Mouse (Mus musculus) midbrain, embryonic 14.5 days (tissue): ENCODE data around the gene Cx3cr1. TPM values are rescaled to one million over a fixed set of nuclear protein-coding genes. Genes with fewer than 3 reads are reported as not detected.

ENCODE experiments used
- ATAC-seq: fragments of 200-750 bp; cut with Nextera tagmentation; 2 replicates; pipeline ENCODE4 v1.8.0; 2017; ENCODE audit warnings: moderate number of reproducible peaks, moderate library complexity; ENCODE audit not compliant: low FRiP score, low TSS enrichment
- DNase-seq: peaks from one replicate; pipeline ENCODE4 v3.0.0-alpha.2; 2015
- H3K27ac ChIP-seq: fragments of 300-500 bp; sonication (generic); replicated peaks from 2 replicates; pipeline ENCODE4 v1.5.1; 2014; ENCODE audit warnings: mild to moderate bottlenecking, low read depth, low read length, moderate library complexity
- H3K27me3 ChIP-seq: fragments of 300-500 bp; sonication (generic); 2 replicates; pipeline ENCODE4 v1.6.1; 2014; ENCODE audit warnings: low read length, control low read depth, mixed read lengths; ENCODE audit not compliant: control insufficient read depth, insufficient read depth
- H3K36me3 ChIP-seq: fragments of 300-500 bp; sonication (generic); 2 replicates; pipeline ENCODE4 v1.6.1; 2014; ENCODE audit warnings: low read length, control low read depth; ENCODE audit not compliant: control insufficient read depth, insufficient read depth
- H3K4me1 ChIP-seq: fragments of 300-500 bp; sonication (generic); 2 replicates; pipeline ENCODE4 v1.6.1; 2014; ENCODE audit warnings: mild to moderate bottlenecking, antibody characterized with exemption, low read length, control low read depth; ENCODE audit not compliant: control insufficient read depth, insufficient read depth
- H3K4me2 ChIP-seq: fragments of 300-500 bp; sonication (generic); 2 replicates; pipeline ENCODE4 v1.6.1; 2014; ENCODE audit warnings: mild to moderate bottlenecking, low read length, moderate library complexity
- H3K4me3 ChIP-seq: fragments of 300-500 bp; sonication (generic); replicated peaks from 2 replicates; pipeline ENCODE4 v1.5.1; 2014; ENCODE audit warnings: low read depth, low read length
- H3K9ac ChIP-seq: fragments of 300-500 bp; sonication (generic); replicated peaks from 2 replicates; pipeline ENCODE4 v1.6.1; 2014; ENCODE audit warnings: mild to moderate bottlenecking, low read length, moderate library complexity
- H3K9me3 ChIP-seq: fragments of 300-500 bp; sonication (generic); 2 replicates; pipeline ENCODE4 v1.6.1; 2016; ENCODE audit warnings: low read length, control low read depth, mixed read lengths; ENCODE audit not compliant: control insufficient read depth
- WGBS: fragments of 180-500 bp; shearing (Covaris S2); extraction: QIAGEN DNeasy Blood & Tissue Kit; methylation state at CpG from one replicate; pipeline ENCODE4 v1.1.7; 2014; 5-methylcytosine and 5-hydroxymethylcytosine counted together
- polyA plus RNA-seq: library from polyadenylated mRNA; unstranded; fragments of >200 nt; fragmentation: Nextera tagmentation; extraction: Ambion mirVana; gene quantifications from 2 replicates; pipeline ENCODE4 v1.2.1, GENCODE M21; 2014

Cx3cr1 gene
- polyA plus RNA-seq, 1 experiment from 2014 or later: 5.0 TPM

GRCm38 (mm10) chr9:119950434-119950833 lies 119.2 kb downstream of the Cx3cr1 start:
- no peaks in the 10 kb centered on the region for H3K4me1 ChIP-seq
- no peaks in the 10 kb centered on the region for H3K27me3 ChIP-seq
- no peak overlapping the region for H3K4me3 ChIP-seq
- 51% methylated on average over 6 of the region's 6 CpGs for WGBS
- H3K27ac ChIP-seq: no peak overlapping the region
- no peak overlapping the region for H3K9ac ChIP-seq
- H3K9me3 ChIP-seq: no peaks in the 10 kb centered on the region
- DNase-seq (no peak), ATAC-seq (no peak)
- no peaks in the 10 kb centered on the region for H3K36me3 ChIP-seq
- no peak overlapping the region for H3K4me2 ChIP-seq

GRCm38 (mm10) chr9:119948804-119949203 lies 120.9 kb downstream of the Cx3cr1 start:
- no peaks in the 10 kb centered on the region for H3K27me3 ChIP-seq

GRCm38 (mm10) chr9:119945173-119945900 lies 124.3 kb downstream of the Cx3cr1 start:
- H3K4me3 ChIP-seq: no peak overlapping the region
- H3K27me3 ChIP-seq: no peaks in the 10 kb centered on the region
- H3K4me2 ChIP-seq: no peak overlapping the region
- no peaks in the 10 kb centered on the region for H3K9me3 ChIP-seq
- DNase-seq (no peak), ATAC-seq (no peak)
- H3K9ac ChIP-seq: no peak overlapping the region
- H3K36me3 ChIP-seq: no peaks in the 10 kb centered on the region
- 75% methylated on average over 12 of the region's 12 CpGs for WGBS
- H3K4me1 ChIP-seq: no peaks in the 10 kb centered on the region
- no peak overlapping the region for H3K27ac ChIP-seq

More at GRCm38 (mm10) chr9:119948804-119949203, 120.9 kb downstream of the Cx3cr1 start:
- DNase-seq (no peak), ATAC-seq (no peak)
- Histone ChIP-seq H3K9me3 (no peaks in the 10 kb centered on the region), H3K9ac (no peak overlapping the region), H3K27ac (no peak overlapping the region), H3K36me3 (no peaks in the 10 kb centered on the region), H3K4me2 (no peak overlapping the region), H3K4me3 (no peak overlapping the region), H3K4me1 (no peaks in the 10 kb centered on the region)
- WGBS: 52% methylated on average over 3 of the region's 3 CpGs

- no peak overlapping the region for H3K27ac ChIP-seq
- H3K4me3 ChIP-seq: no peak overlapping the region
- H3K4me2 ChIP-seq: no peak overlapping the region
- WGBS: 42% methylated on average over 1 of the region's 1 CpGs
- H3K4me1 ChIP-seq: no peaks in the 10 kb centered on the region
- DNase-seq: no peak
- no peak overlapping the region for H3K9ac ChIP-seq
- ATAC-seq: no peak
- no peaks in the 10 kb centered on the region for H3K36me3 ChIP-seq
- no peaks in the 10 kb centered on the region for H3K27me3 ChIP-seq
- no peaks in the 10 kb centered on the region for H3K9me3 ChIP-seq
These were observed 126.4 kb downstream of the Cx3cr1 start for GRCm38 (mm10) chr9:119943326-119943725.

GRCm38 (mm10) chr9:119941861-119942260 lies 127.8 kb downstream of the Cx3cr1 start:
- Histone ChIP-seq H3K27ac (no peak overlapping the region), H3K4me2 (no peak overlapping the region), H3K4me1 (0 out of 2 replicates have a peak, but pooled peaks cover 3% of the 10 kb centered on the region), H3K9me3 (no peaks in the 10 kb centered on the region), H3K4me3 (no peak overlapping the region), H3K27me3 (no peaks in the 10 kb centered on the region), H3K9ac (no peak overlapping the region), H3K36me3 (no peaks in the 10 kb centered on the region)
- no peak for ATAC-seq
- 92% methylated on average over 14 of the region's 14 CpGs for WGBS
- DNase-seq: no peak

GRCm38 (mm10) chr9:119941407-119941806 lies 128.3 kb downstream of the Cx3cr1 start:
- H3K9ac ChIP-seq: no peak overlapping the region
- H3K27ac ChIP-seq: no peak overlapping the region
- H3K4me1 ChIP-seq: peaks cover 5% of the 10 kb centered on the region
- H3K27me3 ChIP-seq: no peaks in the 10 kb centered on the region
- no peak for DNase-seq
- WGBS: 88% methylated on average over 5 of the region's 5 CpGs
- no peak overlapping the region for H3K4me2 ChIP-seq
- H3K9me3 ChIP-seq: no peaks in the 10 kb centered on the region
- no peak for ATAC-seq
- H3K4me3 ChIP-seq: no peak overlapping the region
- no peaks in the 10 kb centered on the region for H3K36me3 ChIP-seq

- H3K4me1 ChIP-seq: peaks cover 9% of the 10 kb centered on the region
- no peaks in the 10 kb centered on the region for H3K27me3 ChIP-seq
- H3K27ac ChIP-seq: no peak overlapping the region
- ATAC-seq (no peak), DNase-seq (no peak)
- no peak overlapping the region for H3K4me2 ChIP-seq
- H3K4me3 ChIP-seq: no peak overlapping the region
- 80% methylated on average over 10 of the region's 10 CpGs for WGBS
- H3K9ac ChIP-seq: no peak overlapping the region
- H3K36me3 ChIP-seq: no peaks in the 10 kb centered on the region
- no peaks in the 10 kb centered on the region for H3K9me3 ChIP-seq
These were observed 130.0 kb downstream of the Cx3cr1 start for GRCm38 (mm10) chr9:119939646-119940045.

- Histone ChIP-seq H3K4me3 (no peak overlapping the region), H3K9me3 (no peaks in the 10 kb centered on the region), H3K4me2 (no peak overlapping the region), H3K9ac (no peak overlapping the region), H3K4me1 (peaks cover 9% of the 10 kb centered on the region), H3K27ac (no peak overlapping the region), H3K36me3 (no peaks in the 10 kb centered on the region), H3K27me3 (no peaks in the 10 kb centered on the region)
- ATAC-seq (no peak), DNase-seq (no peak)
- WGBS: 79% methylated on average over 4 of the region's 4 CpGs
These were observed 131.2 kb downstream of the Cx3cr1 start for GRCm38 (mm10) chr9:119938496-119938895.
